Mouse (Mus musculus): ENCODE measurements around the gene Spata31d1a.

- TF ChIP-seq CTCF (IDR thresholded peaks at IDR 0.05; ENCODE audit: control insufficient read depth, insufficient read depth, low read length) (no peak), POLR2A (IDR thresholded peaks at IDR 0.05; ENCODE audit: borderline replicate concordance, control insufficient read depth, low read depth, low read length) (no peak)
These were observed 6.6 kb downstream of the Spata31d1a start for GRCm38 (mm10) chr13:59703514-59703913.

Measured in bone marrow, adult 2 months (tissue).